Mouse (Mus musculus): ENCODE measurements at regions not wholly inside any gene's neighbourhood (a gene's known extent, or its start where the extent isn't known, plus 50 kb on each side); places are given as distances from the start of the nearest gene placed in this dataset.

- ATAC-seq, result no peak
- Histone ChIP-seq H3K27me3 (ENCODE audit: insufficient read depth, low read length) (no peaks in the 10 kb centered on the region), H3K4me3 (ENCODE audit: low read depth, low read length) (no peak overlapping the region), H3K4me2 (ENCODE audit: low read depth) (no peak overlapping the region), H3K4me1 (ENCODE audit: insufficient read depth) (no peaks in the 10 kb centered on the region), H3K9me3 (ENCODE audit: low read length) (no peaks in the 10 kb centered on the region), H3K36me3 (ENCODE audit: insufficient read depth) (no peaks in the 10 kb centered on the region), H3K27ac (ENCODE audit: low read depth, low read length) (no peak overlapping the region), H3K9ac (no peak overlapping the region)
- DNase-seq, result no peak
- TF ChIP-seq CTCF (IDR thresholded peaks at IDR 0.05; ENCODE audit: low read depth), result no peak
- WGBS, result 61% methylated on average over 11 of the region's 11 CpGs
Observed at GRCm38 (mm10) chr12:54459462-54460134, 196.8 kb downstream of the Sptssa start.

- H3K36me3 ChIP-seq (ENCODE audit: insufficient read depth), result no peaks in the 10 kb centered on the region
- no peaks in the 10 kb centered on the region for H3K27me3 ChIP-seq (ENCODE audit: insufficient read depth, low read length)
- H3K4me3 ChIP-seq (ENCODE audit: low read depth, low read length), result no peak overlapping the region
- H3K4me1 ChIP-seq (ENCODE audit: insufficient read depth), result no peaks in the 10 kb centered on the region
- TF ChIP-seq CTCF (IDR thresholded peaks at IDR 0.05; ENCODE audit: low read depth), result no peak
- H3K27ac ChIP-seq (ENCODE audit: low read depth, low read length), result no peak overlapping the region
- no peak overlapping the region for H3K4me2 ChIP-seq (ENCODE audit: low read depth)
- H3K9me3 ChIP-seq (ENCODE audit: low read length), result no peaks in the 10 kb centered on the region
- DNase-seq (no peak), ATAC-seq (no peak)
- 92% methylated on average over 8 of the region's 8 CpGs for WGBS
- no peak overlapping the region for H3K9ac ChIP-seq
Observed at GRCm38 (mm10) chr12:54456731-54457130, 199.6 kb downstream of the Sptssa start.

DNA sequence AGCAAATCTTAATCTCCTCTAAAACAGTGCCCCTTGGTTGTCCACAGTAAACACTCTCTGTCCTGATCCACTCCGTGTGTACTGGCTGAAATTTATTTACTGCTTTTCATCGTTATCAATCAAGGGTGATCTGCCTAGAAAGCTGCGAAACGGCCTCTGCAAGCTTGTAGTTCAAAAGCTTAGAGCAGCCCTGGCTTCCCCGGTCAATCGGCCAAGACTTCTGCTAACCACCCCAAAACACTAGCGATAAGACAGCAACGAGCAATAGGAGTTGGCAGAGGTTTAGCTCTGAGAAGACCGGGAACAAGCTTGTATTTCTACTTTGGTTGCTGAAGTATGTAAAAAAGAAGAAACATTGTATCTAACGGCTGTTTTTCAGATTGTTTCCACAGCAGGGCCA, 201.8 kb downstream of the Sptssa start:
- ATAC-seq (no peak), DNase-seq (no peak)
- no peak for TF ChIP-seq CTCF (IDR thresholded peaks at IDR 0.05; ENCODE audit: low read depth)
- H3K27me3 ChIP-seq (ENCODE audit: insufficient read depth, low read length), result no peaks in the 10 kb centered on the region
- H3K9ac ChIP-seq, result no peak overlapping the region
- H3K4me1 ChIP-seq (ENCODE audit: insufficient read depth), result no peaks in the 10 kb centered on the region
- no peak overlapping the region for H3K27ac ChIP-seq (ENCODE audit: low read depth, low read length)
- H3K4me3 ChIP-seq (ENCODE audit: low read depth, low read length), result no peak overlapping the region
- H3K36me3 ChIP-seq (ENCODE audit: insufficient read depth), result no peaks in the 10 kb centered on the region
- H3K4me2 ChIP-seq (ENCODE audit: low read depth), result no peak overlapping the region
- 83% methylated on average over 10 of the region's 10 CpGs for WGBS
- no peaks in the 10 kb centered on the region for H3K9me3 ChIP-seq (ENCODE audit: low read length)

DNA sequence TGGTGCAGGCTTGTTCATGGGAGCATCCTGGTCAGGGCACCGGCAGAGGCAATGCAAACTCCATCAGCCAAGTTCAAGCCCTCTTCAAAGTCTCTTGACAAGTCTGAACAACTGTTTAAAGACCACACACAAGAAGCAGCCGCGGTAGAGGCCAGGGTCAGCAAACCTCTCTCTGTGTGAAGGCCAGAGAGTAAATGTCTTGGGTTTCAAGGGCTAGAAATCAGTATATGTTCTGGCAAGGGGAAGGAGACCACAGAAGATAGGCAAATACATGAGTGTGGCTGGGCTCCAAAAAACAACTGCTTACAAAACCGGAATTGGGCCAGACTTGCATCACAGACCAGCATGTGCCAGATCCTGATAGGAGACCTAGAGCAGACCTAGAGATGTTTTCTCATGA, 203.0 kb downstream of the Sptssa start:
- 83% methylated on average over 4 of the region's 4 CpGs for WGBS
- Histone ChIP-seq H3K4me2 (ENCODE audit: low read depth) (no peak overlapping the region), H3K27ac (ENCODE audit: low read depth, low read length) (no peak overlapping the region), H3K9ac (no peak overlapping the region), H3K27me3 (ENCODE audit: insufficient read depth, low read length) (no peaks in the 10 kb centered on the region), H3K4me1 (ENCODE audit: insufficient read depth) (no peaks in the 10 kb centered on the region), H3K4me3 (ENCODE audit: low read depth, low read length) (no peak overlapping the region), H3K9me3 (ENCODE audit: low read length) (no peaks in the 10 kb centered on the region), H3K36me3 (ENCODE audit: insufficient read depth) (no peaks in the 10 kb centered on the region)
- no peak for TF ChIP-seq CTCF (IDR thresholded peaks at IDR 0.05; ENCODE audit: low read depth)
- DNase-seq (no peak), ATAC-seq (no peak)

- WGBS, result 82% methylated on average over 10 of the region's 10 CpGs
- Histone ChIP-seq H3K4me2 (ENCODE audit: low read depth) (no peak overlapping the region), H3K36me3 (ENCODE audit: insufficient read depth) (no peaks in the 10 kb centered on the region), H3K27ac (ENCODE audit: low read depth, low read length) (no peak overlapping the region), H3K9ac (no peak overlapping the region), H3K4me3 (ENCODE audit: low read depth, low read length) (no peak overlapping the region), H3K4me1 (ENCODE audit: insufficient read depth) (no peaks in the 10 kb centered on the region), H3K27me3 (ENCODE audit: insufficient read depth, low read length) (no peaks in the 10 kb centered on the region), H3K9me3 (ENCODE audit: low read length) (no peaks in the 10 kb centered on the region)
- DNase-seq (no peak), ATAC-seq (no peak)
- TF ChIP-seq CTCF (IDR thresholded peaks at IDR 0.05; ENCODE audit: low read depth), result no peak
Observed at GRCm38 (mm10) chr12:54450369-54450768, 206.0 kb downstream of the Sptssa start.

DNA sequence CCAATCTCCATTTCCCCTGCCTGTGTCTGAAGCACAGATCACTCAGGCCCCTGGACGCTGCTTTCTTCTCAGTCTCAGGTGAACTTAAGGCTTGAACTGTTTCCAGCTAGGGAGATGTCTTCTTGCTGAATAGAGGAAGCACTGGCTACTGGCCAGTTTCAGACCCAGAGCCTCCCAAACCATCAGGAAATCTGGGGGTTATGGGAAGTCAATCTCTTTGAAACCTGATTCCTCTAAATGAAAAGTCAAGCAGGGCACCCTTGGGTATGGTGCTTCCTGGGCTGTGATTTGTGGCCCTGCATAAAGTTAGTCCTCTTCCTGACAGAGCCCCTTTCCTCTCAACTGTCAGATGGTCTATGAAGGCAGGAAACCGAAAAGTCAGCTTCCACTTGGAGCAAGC, 208.2 kb downstream of the Sptssa start:
- 61% methylated on average over 2 of the region's 2 CpGs for WGBS
- no peaks in the 10 kb centered on the region for H3K27me3 ChIP-seq (ENCODE audit: insufficient read depth, low read length)
- H3K9me3 ChIP-seq (ENCODE audit: low read length), result no peaks in the 10 kb centered on the region
- no peak overlapping the region for H3K4me3 ChIP-seq (ENCODE audit: low read depth, low read length)
- DNase-seq (no peak), ATAC-seq (no peak)
- H3K4me2 ChIP-seq (ENCODE audit: low read depth), result no peak overlapping the region
- H3K9ac ChIP-seq, result no peak overlapping the region
- H3K27ac ChIP-seq (ENCODE audit: low read depth, low read length), result no peak overlapping the region
- no peaks in the 10 kb centered on the region for H3K4me1 ChIP-seq (ENCODE audit: insufficient read depth)
- TF ChIP-seq CTCF (IDR thresholded peaks at IDR 0.05; ENCODE audit: low read depth), result no peak
- H3K36me3 ChIP-seq (ENCODE audit: insufficient read depth), result no peaks in the 10 kb centered on the region

DNA sequence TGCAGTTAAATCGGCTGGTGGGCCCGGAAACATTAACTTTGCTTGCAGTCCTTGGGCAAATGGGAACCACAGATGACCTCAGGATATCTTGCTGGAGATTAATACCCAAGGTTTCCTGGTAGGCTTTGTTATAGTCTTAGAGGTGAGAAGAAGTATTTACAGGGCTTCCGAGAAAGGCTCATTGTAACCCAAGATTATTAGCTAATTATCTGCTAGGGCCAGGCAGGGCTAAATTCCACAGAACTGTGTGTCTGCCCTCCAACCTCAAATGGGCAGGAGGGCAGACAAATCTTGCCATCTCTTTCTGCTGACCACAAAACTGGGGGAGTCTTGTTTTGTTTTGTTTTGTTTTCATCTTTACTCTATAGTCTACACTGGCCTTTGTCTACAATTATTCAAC, 209.0 kb downstream of the Sptssa start:
- Histone ChIP-seq H3K36me3 (ENCODE audit: insufficient read depth) (no peaks in the 10 kb centered on the region), H3K27me3 (ENCODE audit: insufficient read depth, low read length) (no peaks in the 10 kb centered on the region), H3K4me3 (ENCODE audit: low read depth, low read length) (no peak overlapping the region), H3K4me1 (ENCODE audit: insufficient read depth) (no peaks in the 10 kb centered on the region), H3K9ac (no peak overlapping the region), H3K27ac (ENCODE audit: low read depth, low read length) (no peak overlapping the region), H3K4me2 (ENCODE audit: low read depth) (no peak overlapping the region), H3K9me3 (ENCODE audit: low read length) (no peaks in the 10 kb centered on the region)
- no peak for TF ChIP-seq CTCF (IDR thresholded peaks at IDR 0.05; ENCODE audit: low read depth)
- 77% methylated on average over 3 of the region's 3 CpGs for WGBS
- ATAC-seq (no peak), DNase-seq (no peak)
